Mouse (Mus musculus): ENCODE measurements around the gene Card14. TPM values are rescaled to one million over a fixed set of nuclear protein-coding genes. Genes with fewer than 3 reads are reported as not detected.

Gene Card14
- total RNA-seq (2014; rRNA removed) (0.85 and 1.6 TPM in 2 replicates), polyA plus RNA-seq (2015; fragmentation: Nextera tagmentation; extraction: Ambion mirVana) (0.28 and 0.34 TPM in 2 replicates)

GRCm38 (mm10) chr11:119307658-119307867, at the start of gene Card14:
Gene Card14, plus strand, starts transcription at chr11:119307768.
- Histone ChIP-seq H3K4me3 (ENCODE audit: low read depth, low read length) (no peak within 1 kb of the TSS), H3K4me2 (ENCODE audit: low read depth) (no peak within 1 kb of the TSS), H3K27ac (ENCODE audit: low read depth, low read length) (no peak within 1 kb of the TSS), H3K36me3 (ENCODE audit: insufficient read depth) (no peaks in the 10 kb centered on the region), H3K9ac (no peak within 1 kb of the TSS), H3K27me3 (ENCODE audit: insufficient read depth, low read length) (no peaks in the 10 kb centered on the region; the same call in 1 of the 2 replicates), H3K9me3 (ENCODE audit: low read length) (no peaks in the 10 kb centered on the region), H3K4me1 (ENCODE audit: insufficient read depth) (no peaks in the 10 kb centered on the region)
- ATAC-seq (no peak), DNase-seq (no peak)
- 71% methylated on average over 1 of the region's 1 CpGs for WGBS
- no peak for TF ChIP-seq CTCF (IDR thresholded peaks at IDR 0.05; ENCODE audit: low read depth)

GRCm38 (mm10) chr11:119258216-119258571, 49.4 kb upstream of the Card14 start:
- no peaks in the 10 kb centered on the region for H3K4me1 ChIP-seq (ENCODE audit: insufficient read depth)
- no peaks in the 10 kb centered on the region for H3K27me3 ChIP-seq (ENCODE audit: insufficient read depth, low read length)
- H3K9me3 ChIP-seq (ENCODE audit: low read length): no peaks in the 10 kb centered on the region
- WGBS: 74% methylated on average over 9 of the region's 9 CpGs
- H3K4me3 ChIP-seq (ENCODE audit: low read depth, low read length): peak overlapping the region; percentile 19
- H3K27ac ChIP-seq (ENCODE audit: low read depth, low read length): no peak overlapping the region
- peaks cover 4% of the 10 kb centered on the region; the same call in 1 of the 2 replicates for H3K36me3 ChIP-seq (ENCODE audit: insufficient read depth)
- ATAC-seq (no peak), DNase-seq (no peak)
- no peak overlapping the region for H3K9ac ChIP-seq
- TF ChIP-seq CTCF (IDR thresholded peaks at IDR 0.05; ENCODE audit: low read depth): no peak
- peak overlapping the region; percentile 39 for H3K4me2 ChIP-seq (ENCODE audit: low read depth)

GRCm38 (mm10) chr11:119258572-119259322, 48.8 kb upstream of the Card14 start:
- peak; percentile 72 for DNase-seq

GRCm38 (mm10) chr11:119259977-119260376, 47.6 kb upstream of the Card14 start:
- H3K9me3 ChIP-seq (ENCODE audit: low read length): no peaks in the 10 kb centered on the region
- WGBS: 90% methylated on average over 8 of the region's 8 CpGs
- ATAC-seq (no peak), DNase-seq (no peak)
- no peak for TF ChIP-seq CTCF (IDR thresholded peaks at IDR 0.05; ENCODE audit: low read depth)
- no peaks in the 10 kb centered on the region for H3K4me1 ChIP-seq (ENCODE audit: insufficient read depth)
- no peak overlapping the region for H3K4me2 ChIP-seq (ENCODE audit: low read depth)
- no peak overlapping the region for H3K27ac ChIP-seq (ENCODE audit: low read depth, low read length)
- peaks cover 6% of the 10 kb centered on the region; the same call in 1 of the 2 replicates for H3K36me3 ChIP-seq (ENCODE audit: insufficient read depth)
- H3K4me3 ChIP-seq (ENCODE audit: low read depth, low read length): no peak overlapping the region
- H3K9ac ChIP-seq: no peak overlapping the region
- no peaks in the 10 kb centered on the region for H3K27me3 ChIP-seq (ENCODE audit: insufficient read depth, low read length)

More at GRCm38 (mm10) chr11:119258572-119259322, 48.8 kb upstream of the Card14 start:
- Histone ChIP-seq H3K9ac (no peak overlapping the region), H3K9me3 (ENCODE audit: low read length) (no peaks in the 10 kb centered on the region), H3K36me3 (ENCODE audit: insufficient read depth) (peaks cover 6% of the 10 kb centered on the region; the same call in 1 of the 2 replicates), H3K4me2 (ENCODE audit: low read depth) (peak overlapping the region; percentile 39), H3K27me3 (ENCODE audit: insufficient read depth, low read length) (no peaks in the 10 kb centered on the region), H3K4me1 (ENCODE audit: insufficient read depth) (no peaks in the 10 kb centered on the region), H3K4me3 (ENCODE audit: low read depth, low read length) (peak overlapping the region; percentile 19), H3K27ac (ENCODE audit: low read depth, low read length) (no peak overlapping the region)
- WGBS: 74% methylated on average over 23 of the region's 23 CpGs
- peak; percentile 80 for ATAC-seq
- no peak for TF ChIP-seq CTCF (IDR thresholded peaks at IDR 0.05; ENCODE audit: low read depth)

GRCm38 (mm10) chr11:119264413-119264812, 43.2 kb upstream of the Card14 start:
- WGBS: 91% methylated on average over 13 of the region's 13 CpGs

GRCm38 (mm10) chr11:119265811-119266210, 41.8 kb upstream of the Card14 start:
- DNase-seq (no peak), ATAC-seq (no peak)
- H3K27me3 ChIP-seq (ENCODE audit: insufficient read depth, low read length): no peaks in the 10 kb centered on the region
- 75% methylated on average over 7 of the region's 7 CpGs for WGBS
- peaks cover 3% of the 10 kb centered on the region; the same call in 1 of the 2 replicates for H3K36me3 ChIP-seq (ENCODE audit: insufficient read depth)
- H3K9ac ChIP-seq: no peak overlapping the region
- no peak overlapping the region for H3K27ac ChIP-seq (ENCODE audit: low read depth, low read length)
- TF ChIP-seq CTCF (IDR thresholded peaks at IDR 0.05; ENCODE audit: low read depth): no peak
- H3K4me3 ChIP-seq (ENCODE audit: low read depth, low read length): no peak overlapping the region
- H3K9me3 ChIP-seq (ENCODE audit: low read length): no peaks in the 10 kb centered on the region
- H3K4me1 ChIP-seq (ENCODE audit: insufficient read depth): peaks cover 17% of the 10 kb centered on the region
- no peak overlapping the region for H3K4me2 ChIP-seq (ENCODE audit: low read depth)

More at GRCm38 (mm10) chr11:119264413-119264812, 43.2 kb upstream of the Card14 start:
- no peak overlapping the region for H3K4me3 ChIP-seq (ENCODE audit: low read depth, low read length)
- H3K36me3 ChIP-seq (ENCODE audit: insufficient read depth): peaks cover 6% of the 10 kb centered on the region; the same call in 1 of the 2 replicates
- DNase-seq (no peak), ATAC-seq (no peak)
- no peak for TF ChIP-seq CTCF (IDR thresholded peaks at IDR 0.05; ENCODE audit: low read depth)
- H3K4me2 ChIP-seq (ENCODE audit: low read depth): no peak overlapping the region
- no peak overlapping the region for H3K27ac ChIP-seq (ENCODE audit: low read depth, low read length)
- H3K9me3 ChIP-seq (ENCODE audit: low read length): no peaks in the 10 kb centered on the region
- H3K4me1 ChIP-seq (ENCODE audit: insufficient read depth): peaks cover 17% of the 10 kb centered on the region
- no peaks in the 10 kb centered on the region for H3K27me3 ChIP-seq (ENCODE audit: insufficient read depth, low read length)
- no peak overlapping the region for H3K9ac ChIP-seq

- H3K4me3 ChIP-seq (ENCODE audit: low read depth, low read length): peak overlapping the region; percentile 61; the same call in 1 of the 2 replicates
- peak overlapping the region; percentile 97 for H3K4me2 ChIP-seq (ENCODE audit: low read depth)
- H3K9ac ChIP-seq: peak overlapping the region; percentile 71; the same call in 1 of the 2 replicates
- peaks cover 17% of the 10 kb centered on the region for H3K4me1 ChIP-seq (ENCODE audit: insufficient read depth)
- no peak for TF ChIP-seq CTCF (IDR thresholded peaks at IDR 0.05; ENCODE audit: low read depth)
- 24% methylated on average over 6 of the region's 6 CpGs for WGBS
- no peaks in the 10 kb centered on the region for H3K27me3 ChIP-seq (ENCODE audit: insufficient read depth, low read length)
- DNase-seq (peak; percentile 41), ATAC-seq (peak; percentile 30)
- peak overlapping the region; percentile 15; the same call in 1 of the 2 replicates for H3K27ac ChIP-seq (ENCODE audit: low read depth, low read length)
- peaks cover 3% of the 10 kb centered on the region; the same call in 1 of the 2 replicates for H3K36me3 ChIP-seq (ENCODE audit: insufficient read depth)
- H3K9me3 ChIP-seq (ENCODE audit: low read length): no peaks in the 10 kb centered on the region
These were observed 40.3 kb upstream of the Card14 start for GRCm38 (mm10) chr11:119267241-119267674.

Measured in forebrain, postnatal 0 days (tissue).